Mouse (Mus musculus) limb, embryonic 10.5 days (tissue): ENCODE measurements around the gene Bzw1. TPM values are rescaled to one million over a fixed set of nuclear protein-coding genes. Genes with fewer than 3 reads are reported as not detected.

Source experiments
- DNase-seq: peaks from one replicate; pipeline ENCODE4 v3.0.0-alpha.2; 2017; ENCODE audit warnings: low spot score
- H3K27ac ChIP-seq: fragments of 300-500 bp; sonication (generic); 2 replicates; pipeline ENCODE4 v1.5.1; 2016; ENCODE audit warnings: mild to moderate bottlenecking
- H3K27me3 ChIP-seq: fragments of 300-500 bp; sonication (generic); 2 replicates; pipeline ENCODE4 v1.6.1; 2016; ENCODE audit warnings: low read depth, mild to moderate bottlenecking; ENCODE audit not compliant: poor library complexity, severe bottlenecking
- H3K36me3 ChIP-seq: fragments of 300-500 bp; sonication (generic); 2 replicates; pipeline ENCODE4 v1.6.1; 2016; ENCODE audit warnings: mild to moderate bottlenecking, moderate library complexity
- H3K4me1 ChIP-seq: fragments of 300-500 bp; sonication (generic); 2 replicates; pipeline ENCODE4 v1.6.1; 2016
- H3K4me3 ChIP-seq: fragments of 300-500 bp; sonication (generic); 2 replicates; pipeline ENCODE4 v1.5.1; 2016; ENCODE audit warnings: mild to moderate bottlenecking, moderate library complexity
- H3K9me3 ChIP-seq: fragments of 300-500 bp; sonication (generic); replicated peaks from 2 replicates; pipeline ENCODE4 v1.6.1; 2016; ENCODE audit warnings: mild to moderate bottlenecking
- WGBS: fragments of 180-500 bp; shearing (Covaris S2); methylation state at CpG from one replicate; pipeline ENCODE4 v1.1.7; 2016; 5-methylcytosine and 5-hydroxymethylcytosine counted together
- polyA plus RNA-seq: library from polyadenylated mRNA; unstranded; fragments of >200 nt; fragmentation: Nextera tagmentation; extraction: Ambion mirVana; gene quantifications from 2 replicates; pipeline ENCODE4 v1.2.1, GENCODE M21; 2016

The Bzw1 gene
- polyA plus RNA-seq, 1 experiment from 2014 or later = 449 TPM

DNA sequence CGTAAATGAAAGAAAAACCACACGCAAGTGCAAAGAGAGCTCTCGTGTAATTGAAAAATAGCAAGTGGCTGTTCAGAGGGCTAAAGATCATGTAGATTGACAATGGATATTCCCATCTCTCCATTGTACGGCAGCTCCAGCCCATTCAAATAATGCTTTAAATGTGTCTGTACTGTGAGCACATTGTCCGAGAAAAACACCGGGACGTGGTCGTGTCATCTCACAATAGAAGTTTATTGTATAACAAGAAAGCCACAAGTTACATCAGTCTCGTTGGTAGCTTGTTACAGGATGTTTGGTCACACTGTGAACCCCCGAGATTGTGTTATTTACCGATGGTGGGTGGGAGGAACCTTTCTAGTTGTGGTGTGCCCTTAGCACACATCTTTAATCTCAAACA lies 53.2 kb downstream of the Bzw1 start:
- no peak for DNase-seq
- Histone ChIP-seq H3K4me3 (peak overlapping the region; percentile 75), H3K9me3 (no peaks in the 10 kb centered on the region), H3K4me1 (peaks cover 20% of the 10 kb centered on the region), H3K36me3 (peaks cover 58% of the 10 kb centered on the region), H3K27ac (peak overlapping the region; percentile 94), H3K27me3 (no peaks in the 10 kb centered on the region)
- 19% methylated on average over 11 of the region's 11 CpGs for whole genome bisulfite sequencing

DNA sequence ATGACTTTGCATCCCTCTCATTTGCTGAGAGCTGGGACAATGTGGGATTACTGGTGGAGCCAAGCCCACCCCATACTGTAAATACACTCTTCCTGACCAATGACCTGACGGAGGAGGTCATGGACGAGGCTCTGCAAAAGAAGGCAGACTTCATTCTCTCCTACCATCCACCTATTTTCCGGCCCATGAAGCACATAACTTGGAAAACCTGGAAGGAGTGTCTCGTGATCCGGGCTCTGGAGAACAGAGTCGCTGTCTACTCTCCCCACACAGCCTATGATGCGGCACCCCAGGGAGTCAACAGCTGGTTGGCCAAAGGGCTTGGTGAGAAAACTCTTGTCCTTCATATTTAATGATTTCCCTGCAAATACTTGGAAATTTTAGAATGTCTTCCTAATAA lies 55.1 kb downstream of the Bzw1 start:
- WGBS = 95% methylated on average over 7 of the region's 7 CpGs
- peaks cover 60% of the 10 kb centered on the region for H3K36me3 ChIP-seq

GRCm38 (mm10) chr1:58448396-58448795 lies 55.7 kb downstream of the Bzw1 start:
- no peak for DNase-seq
- 91% methylated on average over 7 of the region's 7 CpGs for WGBS
- Histone ChIP-seq H3K27ac (no peak overlapping the region), H3K36me3 (peaks cover 66% of the 10 kb centered on the region), H3K4me1 (peaks cover 20% of the 10 kb centered on the region), H3K9me3 (no peaks in the 10 kb centered on the region), H3K27me3 (no peaks in the 10 kb centered on the region), H3K4me3 (no peak overlapping the region)

More for the DNA sequence above, 55.1 kb downstream of the Bzw1 start:
- no peaks in the 10 kb centered on the region for H3K27me3 ChIP-seq
- DNase-seq = no peak
- no peak overlapping the region for H3K4me3 ChIP-seq
- H3K27ac ChIP-seq = no peak overlapping the region
- peaks cover 20% of the 10 kb centered on the region for H3K4me1 ChIP-seq
- no peaks in the 10 kb centered on the region for H3K9me3 ChIP-seq

DNA sequence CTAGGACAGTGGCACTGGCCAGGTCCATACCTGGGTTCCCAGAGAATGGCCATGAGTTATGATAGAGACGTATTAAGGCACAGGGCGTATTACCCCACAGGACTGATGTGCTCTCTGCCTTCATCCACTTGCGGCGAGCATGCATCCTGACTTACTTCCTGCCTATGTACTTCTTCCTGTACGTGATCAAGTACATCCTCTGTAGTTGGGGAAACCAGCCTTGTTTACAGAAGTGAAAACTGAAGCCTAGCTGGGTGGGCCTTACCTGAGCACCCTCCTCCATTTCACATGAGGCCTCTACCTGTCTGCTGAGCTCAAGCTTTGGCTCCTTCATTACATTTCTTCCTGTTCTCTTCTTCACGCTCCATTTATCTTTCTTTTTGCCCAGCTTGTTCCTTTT lies 61.6 kb downstream of the Bzw1 start:
- Histone ChIP-seq H3K4me1 (no peaks in the 10 kb centered on the region), H3K36me3 (peaks cover 96% of the 10 kb centered on the region), H3K27ac (no peak overlapping the region), H3K9me3 (no peaks in the 10 kb centered on the region), H3K4me3 (no peak overlapping the region), H3K27me3 (no peaks in the 10 kb centered on the region)
- 92% methylated on average over 6 of the region's 6 CpGs for WGBS
- DNase-seq = no peak

Other genes with a start within 250 kb of the Bzw1 start
- 0.04 and 0.14 TPM in 2 replicates for gene Aox4, start 182.5 kb upstream of the Bzw1 start, polyA plus RNA-seq
- 0.03 TPM in 1 of 2 replicates, not detected in the other for gene Aox2, start 114.6 kb upstream of the Bzw1 start, polyA plus RNA-seq
- gene Clk1, start 31.2 kb downstream of the Bzw1 start, polyA plus RNA-seq = 111 and 153 TPM in 2 replicates
- 77.7 and 86.3 TPM in 2 replicates for gene Nif3l1, start 52.3 kb downstream of the Bzw1 start, polyA plus RNA-seq
- 61.5 and 64.8 TPM in 2 replicates for gene Ppil3, start 52.6 kb downstream of the Bzw1 start, polyA plus RNA-seq
- gene Orc2, start 112.2 kb downstream of the Bzw1 start, polyA plus RNA-seq = 50.1 and 55.6 TPM in 2 replicates
- 4.8 and 6.0 TPM in 2 replicates for gene Fam126b, start 193.4 kb downstream of the Bzw1 start, polyA plus RNA-seq
- 140 and 144 TPM in 2 replicates for gene Ndufb3, start 193.5 kb downstream of the Bzw1 start, polyA plus RNA-seq